In the genomic region with DNA sequence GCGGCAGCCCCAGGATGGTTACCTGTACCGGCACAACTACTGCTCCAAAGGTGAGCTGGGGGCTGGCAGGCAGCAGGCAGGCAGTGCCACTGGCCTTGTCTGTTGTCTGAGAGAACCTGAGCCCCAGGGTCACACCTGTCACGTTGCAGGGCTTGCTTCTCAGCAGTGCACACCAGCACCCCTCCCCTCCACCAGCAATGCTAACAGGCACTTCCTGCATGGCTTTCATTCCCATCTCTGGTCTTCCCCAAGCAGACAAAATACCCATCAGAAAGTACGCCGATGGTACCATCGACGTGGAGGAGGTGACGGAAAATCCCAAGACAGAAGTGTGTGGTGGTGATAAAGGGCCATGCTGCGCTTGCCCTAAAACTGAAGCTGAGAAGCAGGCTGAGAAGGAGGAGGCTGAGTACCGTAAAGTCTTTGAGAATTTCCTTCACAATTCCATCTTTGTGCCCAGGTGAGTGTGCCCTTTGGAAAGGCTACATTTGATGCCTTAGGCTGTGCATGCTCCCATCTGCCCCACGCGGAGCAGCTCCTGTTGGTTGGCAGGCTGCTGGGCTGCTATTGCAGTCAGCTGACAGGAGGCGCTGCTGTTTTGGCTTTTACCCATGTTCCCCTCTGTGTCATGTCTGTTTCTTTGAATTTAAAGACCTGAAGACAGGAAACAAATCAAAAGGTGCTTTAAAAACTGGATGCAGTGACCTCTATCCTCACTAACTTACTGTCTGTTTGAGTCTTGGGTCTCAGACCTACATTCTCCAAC, we compare ENCODE assay signal across 11 mouse cellular contexts.
DNase-seq lines count a peak whose midpoint lies in the region; ATAC-seq lines count a peak whose summit lies in the region.
"Had no signal": no experiment of that assay in that cellular context is flagged by ENCODE, and none has a peak within 500 bp of the region (broad histone marks: within the 10 kb centered on the region; RNA-seq: fewer than 3 reads in every experiment).

No protein-coding gene starts in this region.

- peak; percentile 12 for DNase-seq in A20 (ENCODE audit: low read depth, low spot score)
- peak; percentile 34 to 54 for DNase-seq in CD8-positive naive resting alpha-beta T cell, adult 2 months (ENCODE audit: low read depth in 2 of 2, low spot score in 2 of 2)
- peak; percentile 74 for DNase-seq in induced T-regulatory cell, adult 2 months (ENCODE audit: low read depth)
- DNase-seq in lung, postnatal 25 days (ENCODE audit: low spot score), result no peak
- no peak for DNase-seq in urinary bladder, postnatal 10 days (ENCODE audit: low spot score)
- no peak for DNase-seq in gastrocnemius, adult 8-10 months (ENCODE audit: low spot score in 2 of 2)
- no peak for DNase-seq in frontal cortex, postnatal 14 days (ENCODE audit: low spot score in 2 of 2)
- DNase-seq: kidney, postnatal 14 days; lung, postnatal 4 days had no signal

- ATAC-seq in megakaryocyte-erythroid progenitor cell, adult 5-6 weeks (replicated peaks; ENCODE audit: low FRiP score, low TSS enrichment, poor library complexity, severe bottlenecking), result peak; percentile 36
- ATAC-seq: intestine, embryonic 15.5 days had no signal

Comparison
In these comparisons a context has a peak if more than half of its experiments do, and no peak if none do; other contexts are left out.
1. DNase-seq: peak in A20 (single experiment), CD8-positive naive resting alpha-beta T cell, adult 2 months (2 of 2) and induced T-regulatory cell, adult 2 months (single experiment); none in lung, postnatal 25 days (single experiment), urinary bladder, postnatal 10 days (single experiment), gastrocnemius, adult 8-10 months (0 of 2) and frontal cortex, postnatal 14 days (0 of 2).